Mouse (Mus musculus) spleen, adult 2 months (tissue): ENCODE measurements at regions not wholly inside any gene's neighbourhood (a gene's known extent, or its start where the extent isn't known, plus 50 kb on each side); places are given as distances from the start of the nearest gene placed in this dataset.

ENCODE experiments used
- CTCF ChIP-seq: fragments of 200-500 bp; IDR thresholded peaks from 2 replicates; pipeline ENCODE4 v1.5.1; 2011; ENCODE audit warnings: mild to moderate bottlenecking, inconsistent platforms; ENCODE audit not compliant: insufficient read depth, insufficient read length, insufficient replicate concordance; ENCODE audit errors: extremely low read depth
- POLR2A ChIP-seq: fragments of 200-500 bp; IDR thresholded peaks from 2 replicates; pipeline ENCODE4 v1.6.1; 2011; ENCODE audit warnings: low read depth, low read length, inconsistent platforms

GRCm38 (mm10) chr5:141138771-141139360 is 102.4 kb upstream of the Sdk1 start:
- TF ChIP-seq CTCF (no peak), POLR2A (no peak)
